Mouse (Mus musculus) liver, embryonic 16.5 days (tissue): ENCODE measurements around the gene Ston2. TPM values are rescaled to one million over a fixed set of nuclear protein-coding genes. Genes with fewer than 3 reads are reported as not detected.
"Not testable (repeated sequence)": the region's sequence is repeated elsewhere in the genome, so short reads cannot be mapped to it uniquely, and the experiment has no call there.

ENCODE experiments used
- ATAC-seq: fragments of 200-750 bp; cut with Nextera tagmentation; 2 replicates; pipeline ENCODE4 v1.8.0; 2017; ENCODE audit warnings: low read depth, mild to moderate bottlenecking, moderate number of reproducible peaks, moderate library complexity
- H3K27ac ChIP-seq: fragments of 300-500 bp; sonication (generic); 2 replicates; pipeline ENCODE4 v1.5.1; 2014; ENCODE audit warnings: mild to moderate bottlenecking, low read length
- H3K27me3 ChIP-seq: fragments of 300-500 bp; sonication (generic); 2 replicates; pipeline ENCODE4 v1.6.1; 2014; ENCODE audit warnings: low read depth, low read length, mixed read lengths; ENCODE audit not compliant: control insufficient read depth, insufficient read depth
- H3K36me3 ChIP-seq: fragments of 300-500 bp; sonication (generic); 2 replicates; pipeline ENCODE4 v1.6.1; 2014; ENCODE audit warnings: mild to moderate bottlenecking; ENCODE audit not compliant: control insufficient read depth, insufficient read depth
- H3K4me1 ChIP-seq: fragments of 300-500 bp; sonication (generic); 2 replicates; pipeline ENCODE4 v1.6.1; 2014; ENCODE audit warnings: low read depth, low read length, mixed read lengths; ENCODE audit not compliant: control insufficient read depth
- H3K4me2 ChIP-seq: fragments of 300-500 bp; sonication (generic); 2 replicates; pipeline ENCODE4 v1.6.1; 2014; ENCODE audit warnings: low read depth, low read length, mixed read lengths
- H3K4me3 ChIP-seq: fragments of 300-500 bp; sonication (generic); 2 replicates; pipeline ENCODE4 v1.5.1; 2014; ENCODE audit warnings: low read depth, mild to moderate bottlenecking, low read length
- H3K9ac ChIP-seq: fragments of 300-500 bp; sonication (generic); 2 replicates; pipeline ENCODE4 v1.6.1; 2014; ENCODE audit warnings: low read depth, low read length
- H3K9me3 ChIP-seq: fragments of 300-500 bp; sonication (generic); replicated peaks from 2 replicates; pipeline ENCODE4 v1.6.1; 2016; ENCODE audit warnings: low read length; ENCODE audit not compliant: control insufficient read depth
- WGBS: fragments of 180-500 bp; shearing (Covaris S2); extraction: QIAGEN DNeasy Blood & Tissue Kit; methylation state at CpG from one replicate; pipeline ENCODE4 v1.1.7; 2014; ENCODE audit not compliant: insufficient replicate concordance; 5-methylcytosine and 5-hydroxymethylcytosine counted together
- microRNA-seq: library from miRNA; unstranded; fragments of <30 nt; microRNA quantifications from one replicate; pipeline ENCODE4, GENCODE M21; 2016
- polyA plus RNA-seq: library from polyadenylated mRNA; unstranded; fragments of >200 nt; fragmentation: Nextera tagmentation; extraction: Ambion mirVana; gene quantifications from 2 replicates; pipeline ENCODE4 v1.2.1, GENCODE M21; 2015

The Ston2 gene
- polyA plus RNA-seq, 1 experiment from 2014 or later: 10.6 TPM

GRCm38 (mm10) chr12:91587077-91587476 is 201.1 kb downstream of the Ston2 start:
- Histone ChIP-seq H3K4me1 (peaks cover 22% of the 10 kb centered on the region), H3K4me2 (peak overlapping the region; percentile 83), H3K9ac (peak overlapping the region; percentile 98; the same call in 1 of the 2 replicates), H3K27ac (no peak overlapping the region), H3K36me3 (peaks cover 13% of the 10 kb centered on the region), H3K27me3 (no peaks in the 10 kb centered on the region), H3K4me3 (peak overlapping the region; percentile 92), H3K9me3 (no peaks in the 10 kb centered on the region)
- 37% methylated on average over 3 of the region's 3 CpGs for WGBS
- no peak for ATAC-seq

DNA sequence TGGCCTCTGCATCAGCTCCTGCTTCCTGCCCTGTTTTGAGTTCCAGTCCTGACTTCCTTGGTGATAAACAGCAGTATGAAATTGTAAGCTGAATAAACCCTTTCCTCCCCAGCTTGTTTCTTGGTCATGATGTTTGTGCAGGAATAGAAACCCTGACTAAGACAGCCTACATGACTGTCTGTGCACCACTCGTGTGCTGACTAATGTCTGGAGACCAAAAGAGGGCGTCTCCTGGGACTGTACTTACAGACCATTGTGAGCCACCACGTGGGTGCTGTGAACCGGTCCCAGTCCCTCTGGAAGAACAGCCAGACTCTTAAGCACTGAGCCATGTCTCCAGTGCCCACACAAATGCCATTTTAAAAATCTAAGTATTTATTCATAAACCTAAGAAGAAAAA is 202.4 kb downstream of the Ston2 start:
- not testable (repeated sequence) for H3K27ac ChIP-seq, H3K9ac ChIP-seq, H3K4me3 ChIP-seq, H3K27me3 ChIP-seq, H3K9me3 ChIP-seq, ATAC-seq, H3K4me2 ChIP-seq
- WGBS: 85% methylated on average over 4 of the region's 4 CpGs
- Histone ChIP-seq H3K4me1 (peaks cover 21% of the 10 kb centered on the region), H3K36me3 (peaks cover 13% of the 10 kb centered on the region)

DNA sequence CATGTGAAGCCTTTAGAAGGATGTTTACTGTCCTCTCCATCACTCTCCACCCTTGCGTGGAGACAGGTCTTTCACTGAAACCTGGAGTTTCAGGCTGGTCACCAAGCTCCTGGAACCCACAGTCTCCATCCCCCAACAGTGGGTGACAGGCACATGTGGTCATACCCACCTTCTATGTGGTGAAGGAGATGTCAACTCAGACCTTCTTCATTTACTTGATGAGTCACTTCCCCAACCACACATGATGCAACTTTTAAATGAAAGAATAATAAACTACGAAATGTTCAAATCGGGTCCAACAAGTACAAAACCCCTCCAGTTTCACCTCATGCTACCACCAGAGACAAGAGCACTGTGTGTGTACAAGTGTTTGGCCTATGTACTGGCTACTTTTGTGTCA is 203.0 kb downstream of the Ston2 start:
- Histone ChIP-seq H3K4me1 (peaks cover 22% of the 10 kb centered on the region), H3K4me2 (no peak overlapping the region), H3K9ac (no peak overlapping the region), H3K27ac (no peak overlapping the region), H3K36me3 (peaks cover 13% of the 10 kb centered on the region), H3K27me3 (no peaks in the 10 kb centered on the region), H3K9me3 (no peaks in the 10 kb centered on the region), H3K4me3 (no peak overlapping the region)
- no peak for ATAC-seq
- 84% methylated on average over 3 of the region's 3 CpGs for WGBS

GRCm38 (mm10) chr12:91583409-91583808 is 204.8 kb downstream of the Ston2 start:
- H3K4me2 ChIP-seq: no peak overlapping the region
- H3K4me3 ChIP-seq: no peak overlapping the region
- H3K4me1 ChIP-seq: peaks cover 25% of the 10 kb centered on the region
- H3K27me3 ChIP-seq: no peaks in the 10 kb centered on the region
- H3K36me3 ChIP-seq: peaks cover 17% of the 10 kb centered on the region
- WGBS: 82% methylated on average over 6 of the region's 6 CpGs
- H3K27ac ChIP-seq: no peak overlapping the region
- H3K9me3 ChIP-seq: no peaks in the 10 kb centered on the region
- ATAC-seq: no peak
- no peak overlapping the region for H3K9ac ChIP-seq

Small RNA genes within 50 kb of the gene (microRNA-seq; reads per million reads assigned to microRNA genes)
- not detected for gene Gm22015

Other genes with a start within 250 kb of the Ston2 start
- 17.3 and 19.2 TPM in 2 replicates for gene Gtf2a1, start 197.9 kb downstream of the Ston2 start, polyA plus RNA-seq
- 43.8 and 44.4 TPM in 2 replicates for gene Sel1l, start 60.8 kb upstream of the Ston2 start, polyA plus RNA-seq